Mouse (Mus musculus): ENCODE data around the gene C7.

The C7 gene

GRCm38 (mm10) chr15:5002903-5003302 lies 60.6 kb downstream of the C7 start:
- DNase-seq (ENCODE audit: low spot score), result no peak

DNA sequence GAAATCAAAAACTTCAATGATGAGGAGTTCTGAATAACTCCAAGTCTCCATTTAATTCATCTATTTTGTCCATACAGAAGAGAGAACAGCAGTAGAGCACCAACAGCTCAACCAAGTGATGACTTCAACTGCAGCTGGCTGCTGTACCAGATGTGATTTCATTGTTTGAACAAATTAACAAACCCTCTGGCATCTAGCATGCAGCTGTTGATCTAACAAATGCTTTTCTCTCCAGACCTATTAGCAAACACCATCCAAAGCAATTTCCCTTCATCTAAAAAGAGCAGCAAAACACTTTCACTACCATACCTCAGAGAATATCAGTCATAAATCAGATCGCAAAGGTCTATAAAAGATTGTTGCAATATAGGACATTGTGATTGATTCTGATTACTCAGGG lies 90.2 kb downstream of the C7 start:
- DNase-seq (ENCODE audit: low spot score), result no peak

Measured in embryo, embryonic 10 days (tissue).